Mouse (Mus musculus): ENCODE data around the gene Lrp10.

Lrp10 gene

DNA sequence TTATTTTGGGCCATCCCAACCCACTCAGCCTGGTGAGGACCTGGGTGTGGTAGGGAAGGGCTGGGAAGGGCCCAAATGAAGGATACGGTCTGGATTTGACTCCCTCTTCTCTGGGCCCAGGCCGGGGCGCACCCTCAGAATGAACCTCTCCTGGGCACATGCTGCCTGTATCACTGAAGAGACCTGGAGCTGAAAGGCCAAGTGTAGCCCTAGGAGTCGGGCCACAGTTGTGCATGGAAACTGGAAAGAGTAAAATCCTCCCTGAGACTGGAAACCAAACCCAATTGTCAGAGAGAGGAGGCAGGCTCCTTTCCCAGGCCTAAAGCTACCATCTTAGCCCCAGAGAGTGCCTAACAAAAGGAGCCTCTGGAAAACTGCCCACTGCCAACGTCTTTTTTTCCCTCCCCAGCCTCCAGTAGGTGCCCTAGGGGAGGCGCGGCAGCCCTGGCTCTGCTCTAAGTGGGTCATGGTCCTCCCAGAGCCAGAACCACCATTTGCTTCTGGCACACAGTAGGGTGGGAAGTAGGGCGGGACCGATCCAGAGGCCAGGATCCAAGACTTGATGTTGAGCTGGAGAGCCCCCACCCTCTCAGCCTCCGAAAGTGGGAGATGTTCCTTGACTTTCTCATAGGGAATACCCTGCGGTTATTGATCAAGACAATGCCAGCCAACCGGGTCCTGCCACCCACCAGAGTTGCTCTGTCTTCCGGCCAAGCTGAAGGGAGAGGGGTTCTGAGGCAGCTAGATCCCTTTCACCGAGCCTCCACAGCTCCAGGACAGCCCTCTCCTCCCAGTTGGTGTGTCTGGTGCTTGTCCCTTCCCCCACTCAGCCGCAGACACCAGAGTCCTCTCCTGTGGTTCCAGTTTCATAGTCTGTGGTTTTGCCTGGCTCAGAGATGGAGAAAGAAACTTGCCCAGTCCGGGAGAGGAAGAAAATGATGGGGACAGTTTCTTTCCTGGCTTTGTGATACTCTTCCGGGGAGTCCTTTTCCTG is 30.8 kb upstream of the Lrp10 start:
- in situ Hi-C loops (cut with MseI, MboI): no loop called here

DNA sequence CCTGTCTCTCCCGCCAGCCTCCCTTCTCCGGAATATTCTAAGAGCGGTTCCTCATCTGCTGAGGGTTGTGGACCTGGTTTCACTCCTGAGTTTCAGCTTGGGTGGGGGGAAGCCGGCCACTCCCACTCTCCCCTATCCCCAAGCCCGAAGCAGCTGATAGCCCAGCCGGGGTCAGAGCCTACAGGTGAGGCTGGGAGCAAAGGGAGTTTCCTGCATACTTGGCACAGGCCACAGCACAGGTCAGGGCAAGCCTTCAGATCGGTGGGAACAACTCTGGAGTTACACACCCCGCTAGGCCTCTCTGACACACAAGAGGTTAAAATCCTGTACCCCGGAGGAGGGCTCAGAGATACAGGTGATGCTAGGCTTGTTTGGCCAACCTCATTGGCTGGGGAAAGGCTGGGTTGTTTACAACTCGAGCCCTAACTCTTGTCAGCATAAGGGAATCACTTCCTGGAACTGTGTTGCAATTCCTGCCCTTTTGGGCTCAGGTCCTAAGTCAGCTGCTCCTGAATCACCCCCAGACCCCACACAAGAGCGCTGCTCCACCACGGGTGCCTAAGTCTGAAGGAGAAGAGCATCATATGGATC is 29.9 kb upstream of the Lrp10 start:
- in situ Hi-C loops (cut with MseI, MboI): no loop called here

DNA sequence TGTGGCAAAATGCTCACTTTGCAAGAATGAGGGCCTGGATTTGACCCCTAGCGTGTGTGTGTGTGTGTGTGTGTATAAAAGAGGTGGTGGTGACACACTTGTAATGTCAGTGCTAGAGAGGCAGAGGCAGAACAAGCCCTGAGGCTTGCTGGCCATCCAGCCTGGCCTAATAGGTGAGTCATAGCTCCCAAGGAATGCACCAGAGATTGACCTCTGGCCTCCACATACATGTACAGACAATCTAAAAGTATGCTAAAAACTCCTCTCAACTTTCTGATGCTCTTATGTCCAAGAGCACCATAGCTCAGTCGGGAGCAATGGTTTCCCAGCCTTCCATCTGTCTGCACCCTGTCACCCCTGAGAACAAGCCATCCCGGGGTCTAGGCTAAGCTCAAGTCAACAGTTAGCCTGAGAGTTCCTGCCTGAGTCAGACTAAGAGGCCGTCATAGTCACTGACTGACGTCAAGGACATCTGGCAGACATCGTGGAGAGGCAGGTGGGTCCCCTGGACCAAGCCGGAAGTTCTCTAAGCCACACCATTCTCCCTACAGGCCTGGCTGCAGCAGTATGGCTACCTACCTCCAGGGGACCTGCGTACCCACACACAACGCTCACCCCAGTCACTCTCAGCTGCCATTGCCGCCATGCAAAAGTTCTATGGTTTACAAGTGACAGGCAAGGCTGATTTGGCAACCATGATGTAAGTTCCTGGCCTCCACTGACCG is 28.6 kb upstream of the Lrp10 start:
- in situ Hi-C loops (cut with MseI, MboI): no loop called here

DNA sequence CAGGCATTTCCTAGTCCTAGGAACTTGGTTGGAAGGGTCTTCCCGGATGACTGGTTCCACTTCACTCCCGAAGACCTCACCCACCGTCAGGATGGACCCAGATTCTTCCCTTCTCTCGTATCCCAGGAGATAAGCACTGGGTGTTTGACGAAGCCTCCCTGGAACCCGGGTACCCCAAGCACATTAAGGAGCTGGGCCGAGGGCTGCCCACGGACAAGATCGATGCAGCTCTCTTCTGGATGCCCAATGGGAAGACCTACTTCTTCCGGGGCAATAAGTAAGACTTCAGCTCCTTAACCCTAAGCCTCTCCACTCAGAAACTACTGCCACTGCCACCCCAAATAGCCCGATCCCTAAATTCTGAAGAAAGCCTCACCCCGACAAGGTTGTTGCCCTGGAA is 24.8 kb upstream of the Lrp10 start:
- in situ Hi-C loops (cut with MseI, MboI): no loop called here

DNA sequence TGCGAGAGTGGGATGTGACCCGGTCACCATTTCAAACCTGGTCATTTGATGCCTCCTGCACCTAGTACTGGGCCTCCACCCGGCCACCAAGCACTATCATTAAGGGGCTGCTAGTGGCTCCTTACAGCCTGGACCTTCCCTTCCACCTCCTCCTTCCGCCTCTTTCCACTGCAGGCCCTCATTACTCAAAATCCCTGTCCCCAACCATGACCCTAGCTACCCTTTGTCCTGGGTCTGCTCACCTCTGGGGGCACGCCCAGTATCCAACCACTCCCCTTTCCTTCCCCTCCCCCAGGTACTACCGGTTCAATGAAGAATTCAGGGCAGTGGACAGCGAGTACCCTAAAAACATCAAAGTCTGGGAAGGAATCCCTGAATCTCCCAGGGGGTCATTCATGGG is 24.3 kb upstream of the Lrp10 start:
- in situ Hi-C loops (cut with MseI, MboI): no loop called here

DNA sequence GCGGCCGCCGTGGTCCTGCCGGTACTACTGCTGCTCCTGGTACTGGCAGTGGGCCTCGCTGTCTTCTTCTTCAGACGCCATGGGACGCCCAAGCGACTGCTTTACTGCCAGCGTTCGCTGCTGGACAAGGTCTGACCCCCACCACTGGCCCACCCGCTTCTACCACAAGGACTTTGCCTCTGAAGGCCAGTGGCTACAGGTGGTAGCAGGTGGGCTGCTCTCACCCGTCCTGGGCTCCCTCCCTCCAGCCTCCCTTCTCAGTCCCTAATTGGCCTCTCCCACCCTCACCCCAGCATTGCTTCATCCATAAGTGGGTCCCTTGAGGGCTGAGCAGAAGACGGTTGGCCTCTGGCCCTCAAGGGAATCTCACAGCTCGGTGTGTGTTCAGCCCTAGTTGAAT is 23.4 kb upstream of the Lrp10 start:
- in situ Hi-C loops (cut with MseI, MboI): no loop called here

DNA sequence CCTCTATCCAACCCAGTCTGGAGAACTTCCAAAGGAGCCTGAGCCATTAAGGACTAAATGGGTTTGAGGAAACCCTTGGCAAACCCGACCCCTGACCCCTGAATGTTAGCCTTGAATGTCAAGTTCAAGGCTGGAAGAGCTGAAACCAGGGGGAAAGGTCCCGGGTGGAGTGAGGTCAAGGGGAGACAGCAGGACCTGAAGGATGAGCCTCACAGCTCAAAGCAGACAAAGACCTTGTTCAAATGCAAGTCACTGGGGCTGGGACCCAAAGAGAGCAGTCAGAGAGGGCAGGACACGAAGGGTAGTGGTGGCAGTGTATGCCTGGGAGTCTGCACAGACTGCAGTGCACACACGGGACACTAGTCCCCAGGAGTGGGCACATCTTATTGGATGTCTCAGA is 22.6 kb upstream of the Lrp10 start:
- in situ Hi-C loops (cut with MseI, MboI): no loop called here

DNA sequence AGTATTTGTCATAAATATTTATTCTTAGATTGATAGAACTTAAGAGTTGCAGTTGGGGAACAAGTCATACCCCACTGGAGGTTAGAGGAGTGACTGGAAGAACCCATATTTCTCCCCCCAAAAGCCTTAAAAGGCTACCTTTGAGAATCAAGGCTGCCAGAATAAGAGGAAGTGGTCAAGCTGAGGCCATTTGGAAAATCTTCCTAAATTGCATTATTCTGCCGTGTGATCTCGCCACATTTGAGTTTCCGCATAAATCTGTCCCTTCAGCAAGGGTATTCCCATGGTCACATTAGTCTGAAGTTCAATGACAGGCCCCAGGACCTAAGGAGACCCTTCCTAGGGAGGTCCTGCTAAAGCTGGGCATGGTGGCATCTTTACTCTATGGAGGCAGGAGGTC is 21.4 kb upstream of the Lrp10 start:
- in situ Hi-C loops (cut with MseI, MboI): no loop called here

DNA sequence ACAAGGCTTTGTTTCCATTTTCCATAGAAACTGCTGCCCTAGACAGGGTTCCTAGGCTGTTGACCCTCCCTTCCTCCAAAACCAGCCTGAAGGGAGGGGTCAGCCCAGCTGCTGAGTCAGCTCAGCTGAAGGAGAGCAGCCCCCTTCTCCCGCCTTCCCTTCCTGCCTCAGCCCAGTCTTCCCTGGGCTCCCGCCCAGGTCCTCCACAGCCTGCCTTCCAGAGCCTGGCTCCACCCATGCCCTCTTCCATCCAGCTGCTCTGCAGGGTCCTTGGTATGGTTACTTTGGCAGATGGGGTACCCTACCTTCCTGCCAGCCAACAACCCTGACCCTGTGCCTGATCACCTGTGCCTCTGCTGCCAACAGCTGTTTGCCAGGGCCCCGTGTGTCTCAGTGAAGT is 20.7 kb upstream of the Lrp10 start:
- in situ Hi-C loops (cut with MseI, MboI): no loop called here

DNA sequence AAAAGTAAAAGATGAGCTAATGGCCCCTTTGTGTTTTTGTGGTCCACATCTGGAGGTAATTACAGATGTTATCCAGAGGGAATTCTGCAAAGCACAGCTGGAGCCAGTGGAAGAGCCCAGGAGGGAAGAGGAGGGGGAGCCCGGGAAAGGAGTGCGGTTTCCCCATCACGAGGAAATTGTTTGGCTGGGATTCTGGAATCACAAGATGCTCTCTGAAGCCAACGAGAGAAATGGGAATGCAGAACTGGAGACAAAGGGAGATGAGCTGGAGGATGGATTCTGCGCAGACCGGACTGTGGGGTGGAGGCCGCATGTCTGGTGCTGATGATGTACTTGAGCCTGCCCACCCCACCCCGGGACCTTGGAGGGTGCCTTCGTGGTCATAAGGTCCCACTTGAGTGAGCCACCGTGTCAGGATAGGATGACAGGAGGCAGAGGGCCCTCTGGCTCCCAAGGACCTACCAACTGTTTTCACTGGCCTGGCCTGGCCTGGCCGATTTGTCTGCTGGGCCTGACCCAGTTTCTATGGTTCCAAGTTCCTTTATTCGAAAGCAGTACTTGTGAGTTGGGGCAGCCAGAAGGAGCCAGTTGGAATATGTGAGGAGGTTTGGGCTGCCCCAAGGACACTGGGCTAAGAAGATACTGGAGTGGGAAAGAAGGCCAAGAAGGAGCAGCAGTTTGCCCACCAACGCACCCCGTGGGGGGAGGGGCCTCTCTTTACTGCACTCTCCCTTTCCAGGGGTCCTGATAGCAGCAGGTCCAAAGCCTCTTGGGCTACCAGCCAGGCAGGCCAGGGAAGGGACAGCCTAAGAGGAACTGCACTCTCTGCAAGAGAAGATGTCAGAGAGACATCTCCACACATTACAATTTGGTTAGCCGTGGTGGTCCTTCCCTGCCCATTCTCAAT is 20.0 kb upstream of the Lrp10 start:
- in situ Hi-C loops (cut with MseI, MboI): no loop called here

DNA sequence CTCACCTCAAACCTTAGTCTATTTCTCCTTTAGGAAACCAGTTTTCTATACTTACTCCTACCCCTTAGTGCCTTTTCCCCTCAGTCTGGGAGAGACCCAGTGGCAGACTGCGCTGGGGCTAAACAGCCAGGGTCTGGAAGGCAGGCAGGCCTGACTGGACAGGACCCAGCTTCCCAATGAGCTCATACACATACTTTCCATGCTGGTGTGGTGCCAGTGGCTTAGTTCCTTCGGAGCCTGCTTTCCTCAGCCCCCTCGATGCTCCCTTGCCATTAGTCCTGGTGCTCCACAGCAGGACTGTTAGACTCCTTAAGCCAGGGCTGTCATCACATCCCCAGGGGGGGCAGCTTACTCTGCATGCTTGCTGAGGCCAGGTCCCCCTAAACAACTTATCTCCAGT is 18.5 kb upstream of the Lrp10 start:
- in situ Hi-C loops (cut with MseI, MboI): no loop called here

DNA sequence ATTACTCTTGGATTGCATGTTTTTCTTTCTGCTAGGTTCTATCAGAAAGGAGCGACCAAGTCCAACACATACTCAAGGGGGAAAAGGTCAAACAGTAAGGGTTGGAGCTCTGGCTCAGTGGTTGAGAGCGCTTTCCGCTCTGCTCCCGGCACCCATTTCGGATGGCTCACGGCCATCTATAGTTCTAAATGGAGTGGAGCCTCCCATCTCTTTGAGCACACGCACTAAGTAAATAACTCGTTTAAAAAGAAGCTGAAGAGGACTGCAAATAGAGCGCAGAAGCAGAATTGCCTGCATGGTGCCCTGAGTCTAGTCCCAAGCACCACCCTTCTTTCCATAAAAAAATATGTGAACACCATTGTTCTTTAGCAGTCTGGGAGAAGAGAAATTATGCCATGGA is 10.4 kb upstream of the Lrp10 start:
- in situ Hi-C loops (cut with MseI, MboI): loop anchor here in 1 of 2 experiments (5.0 kb wide), 1 partner anchor 36 kb away; the partner anchor contains the start of gene Slc7a7

DNA sequence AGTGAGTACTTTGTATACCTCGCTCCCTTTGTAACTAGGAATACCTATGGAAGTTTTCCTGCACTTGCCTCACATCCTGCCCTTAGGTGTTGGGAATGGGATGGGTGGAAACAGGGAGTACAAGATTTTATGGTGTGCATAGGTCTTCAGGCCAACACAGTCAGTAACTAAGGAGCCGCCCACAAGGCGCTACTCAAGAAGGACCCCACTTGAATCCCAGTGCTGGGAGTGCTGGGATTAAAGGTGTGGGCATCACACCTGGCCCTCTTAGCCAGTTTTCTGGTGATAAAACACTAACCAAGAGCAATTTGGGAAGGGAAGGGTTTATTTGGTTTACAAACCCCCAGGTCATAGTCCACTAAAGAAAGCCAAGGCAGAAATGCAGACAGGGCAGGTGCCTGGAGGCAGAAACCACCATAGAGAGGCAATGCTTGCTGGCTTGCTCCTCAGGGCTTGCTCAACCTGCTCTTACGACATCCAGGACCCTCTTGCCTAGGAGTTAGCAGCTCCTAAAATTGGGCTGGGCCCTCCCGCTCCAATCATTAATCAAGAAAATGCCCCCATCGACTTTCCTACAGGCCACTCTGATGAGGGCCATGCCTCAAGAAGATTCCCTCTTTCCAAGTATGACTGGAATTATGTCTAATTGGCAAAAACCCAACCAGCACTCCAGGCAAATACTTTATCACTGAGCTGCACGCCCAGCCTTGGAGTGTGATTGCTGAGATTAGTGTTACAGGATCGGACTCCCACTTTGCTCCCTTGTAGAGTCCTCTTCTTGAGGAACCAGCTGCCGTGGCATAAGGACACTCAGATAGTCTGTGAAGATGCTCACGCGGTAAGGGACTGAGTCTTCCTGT is 9.0 kb upstream of the Lrp10 start:
- in situ Hi-C loops (cut with MseI, MboI): loop anchor here in 1 of 2 experiments (5.0 kb wide), 1 partner anchor 38 kb away; the partner anchor contains the start of gene Slc7a7

DNA sequence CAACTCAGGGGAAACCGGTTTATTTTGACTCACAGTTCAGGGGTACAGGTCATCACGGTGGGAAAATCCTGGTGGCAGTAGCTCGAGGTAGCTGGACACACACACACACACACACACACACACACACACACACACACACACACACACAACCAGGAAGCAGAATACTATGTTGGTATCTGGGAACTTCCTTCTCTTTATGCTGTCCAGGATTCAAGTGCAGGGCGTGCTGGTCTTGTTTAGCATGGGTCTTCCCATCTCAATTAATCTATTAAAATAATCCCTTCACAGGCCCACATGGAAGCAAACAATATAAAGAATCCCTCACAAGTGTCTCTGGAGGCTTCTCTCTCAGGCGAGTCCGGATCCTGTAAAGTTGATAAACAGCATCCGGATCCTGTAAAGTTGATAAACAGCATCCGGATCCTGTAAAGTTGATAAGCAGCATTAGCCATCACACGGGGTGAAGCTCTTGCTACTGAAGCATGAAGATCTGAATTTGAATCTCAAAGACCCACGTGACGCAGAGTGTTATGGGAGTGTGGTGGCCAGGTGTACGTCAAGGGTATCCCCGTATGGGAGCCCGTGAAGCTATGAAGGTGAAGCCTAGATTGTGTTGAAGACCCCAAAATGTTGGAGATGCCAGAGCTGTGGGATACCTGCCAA is 5.9 kb upstream of the Lrp10 start:
- in situ Hi-C loops (cut with MseI, MboI): no loop called here

DNA sequence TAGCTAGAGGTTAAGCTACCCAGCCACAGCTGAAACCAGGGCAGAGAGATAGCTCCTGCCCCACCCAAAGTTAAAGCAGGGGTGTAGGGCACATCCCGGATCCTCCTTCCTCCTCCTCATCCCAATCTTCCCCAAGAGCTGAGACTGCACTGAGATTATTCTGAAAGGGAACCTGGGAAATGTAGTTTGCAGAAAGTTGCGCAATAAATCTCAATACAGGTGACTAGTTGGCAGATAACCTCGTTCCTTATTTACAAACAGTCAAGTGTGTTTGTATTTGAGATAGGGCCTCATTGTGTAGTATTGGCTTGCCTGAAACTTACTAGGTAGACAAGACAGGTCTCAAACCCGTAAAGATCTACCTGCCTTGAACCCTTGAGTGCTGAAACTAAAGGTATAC is 1.8 kb upstream of the Lrp10 start:
- in situ Hi-C loops (cut with MseI, MboI): no loop called here

DNA sequence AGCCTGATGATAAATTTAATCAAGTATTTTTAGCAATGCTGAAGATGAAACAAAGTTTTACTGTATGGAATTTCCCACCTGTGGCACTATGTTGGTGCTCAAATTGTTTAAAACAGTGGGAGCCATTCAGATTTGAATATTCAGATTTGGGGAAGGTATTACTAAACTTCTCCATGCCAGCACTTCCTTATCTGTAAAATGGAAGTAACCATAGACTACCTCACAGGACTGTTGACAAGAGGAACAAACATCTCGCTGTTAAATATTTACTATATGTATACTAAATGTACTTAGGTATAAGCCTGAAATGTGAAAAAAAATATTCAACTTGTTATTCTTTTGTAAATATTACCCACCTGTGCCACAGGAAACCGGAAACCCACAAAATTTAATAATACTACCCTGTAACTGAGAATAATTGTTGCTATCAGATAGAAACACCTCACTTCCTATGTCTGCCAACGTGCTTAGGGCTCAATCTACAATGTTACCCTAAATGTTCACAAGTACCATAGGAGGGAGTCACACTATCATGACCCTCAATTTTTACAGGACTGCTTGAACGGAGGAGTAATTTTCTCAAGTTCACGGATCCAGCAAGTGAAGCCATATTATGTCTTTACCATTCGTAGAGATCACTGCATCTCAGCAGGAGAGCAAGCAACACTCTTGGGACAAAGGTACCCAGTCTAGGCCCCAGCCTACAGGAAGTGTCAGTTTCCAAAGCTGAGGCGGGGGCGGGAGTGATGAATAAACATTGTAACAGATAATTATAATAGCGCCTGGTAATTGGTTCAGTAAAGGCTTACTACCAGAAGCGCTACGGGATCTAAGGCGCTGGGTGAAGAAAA is 604 bp upstream of the Lrp10 start:
- in situ Hi-C loops (cut with MseI, MboI): no loop called here

DNA sequence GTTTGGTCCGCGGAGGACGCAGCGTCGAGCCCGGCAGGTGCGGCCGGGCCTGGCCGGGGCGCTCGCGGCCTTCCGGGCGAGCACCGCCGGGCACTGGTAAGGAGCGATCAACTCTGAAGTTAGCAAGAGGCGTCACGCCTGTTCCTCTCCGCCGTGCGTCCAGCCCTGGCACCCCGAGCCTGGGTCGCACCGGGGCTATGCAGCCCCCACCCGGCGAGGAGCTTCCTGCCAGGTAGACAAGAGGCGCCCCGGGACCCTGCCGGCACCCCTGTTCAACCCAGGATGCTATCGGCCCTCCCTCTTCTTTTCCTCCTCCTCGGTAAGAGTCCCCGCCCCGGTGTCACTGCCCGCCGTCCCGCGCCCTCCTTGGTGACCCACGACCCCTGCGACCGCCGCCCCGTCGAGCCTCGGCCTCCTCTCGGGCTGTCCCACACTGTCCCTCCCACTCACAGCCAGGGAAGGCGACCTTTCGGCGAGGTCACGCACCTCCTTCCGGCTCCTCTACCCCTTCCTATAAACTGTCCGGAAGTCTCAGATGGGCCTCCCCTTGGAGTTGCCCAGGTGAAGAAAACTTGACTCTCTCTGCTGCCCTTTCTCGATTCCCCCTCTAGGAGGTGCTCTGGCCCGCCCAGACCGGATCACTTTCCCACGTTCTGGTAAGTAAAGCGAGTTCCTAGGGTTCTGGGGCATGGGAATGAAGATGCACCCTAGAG is 512 bp downstream of the Lrp10 start:
- in situ Hi-C loops (cut with MseI, MboI): no loop called here

DNA sequence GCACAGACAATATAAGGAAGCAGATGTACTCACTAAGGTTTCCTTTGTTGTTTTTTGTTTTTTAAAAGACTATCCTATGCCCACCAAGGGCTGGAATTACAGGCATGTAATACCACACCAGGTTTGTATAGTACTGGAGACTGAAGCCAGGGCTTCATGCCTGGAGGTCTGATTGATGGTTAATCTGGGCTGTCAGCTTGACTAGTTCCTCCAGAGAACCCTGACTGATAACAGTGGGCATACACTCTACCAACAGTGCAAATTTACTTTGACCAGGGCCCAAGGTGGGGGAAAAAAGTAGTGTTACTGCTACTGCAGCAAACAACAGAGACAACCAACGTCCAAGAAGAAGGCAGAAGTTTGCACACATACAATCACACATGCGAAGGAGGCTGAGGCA is 7.5 kb downstream of the Lrp10 start:
- in situ Hi-C loops (cut with MseI, MboI): no loop called here
